In genomic region chr1:51148481-51149137, GRCm38 (mm10) we compare ENCODE assay signal across 9 mouse cellular contexts.
DNase-seq lines count a peak whose midpoint lies in the region; ATAC-seq lines count a peak whose summit lies in the region.
"Had no signal": no experiment of that assay in that cellular context is flagged by ENCODE, and none has a peak within 500 bp of the region (broad histone marks: within the 10 kb centered on the region; RNA-seq: fewer than 3 reads in every experiment).

No protein-coding gene starts in this region.

- H3K36me3 ChIP-seq in forebrain, embryonic 14.5 days (ENCODE audit: control insufficient read depth, insufficient read depth, low read length) = no peaks in the 10 kb centered on the region
- no peaks in the 10 kb centered on the region for H3K36me3 ChIP-seq in forebrain, embryonic 10.5 days (replicated peaks)
- H3K36me3 ChIP-seq in heart, embryonic 14.5 days (ENCODE audit: control insufficient read depth, insufficient read depth, low read length) = no peaks in the 10 kb centered on the region
- H3K36me3 ChIP-seq: limb, embryonic 12.5 days had no signal

- H3K9ac ChIP-seq in forebrain, embryonic 14.5 days (ENCODE audit: low read length) = no peak overlapping the region
- H3K9ac ChIP-seq in heart, embryonic 14.5 days (ENCODE audit: low read length) = no peak overlapping the region
- H3K9ac ChIP-seq: limb, embryonic 12.5 days had no signal

- H3K27me3 ChIP-seq in forebrain, embryonic 14.5 days (replicated peaks; ENCODE audit: control insufficient read depth, insufficient read depth, low read length) = no peaks in the 10 kb centered on the region
- H3K27me3 ChIP-seq in forebrain, embryonic 10.5 days (ENCODE audit: poor library complexity, severe bottlenecking) = no peaks in the 10 kb centered on the region
- no peaks in the 10 kb centered on the region for H3K27me3 ChIP-seq in heart, embryonic 14.5 days (ENCODE audit: control insufficient read depth, insufficient read depth, low read length)
- H3K27me3 ChIP-seq: limb, embryonic 12.5 days had no signal

- no peaks in the 10 kb centered on the region for H3K9me3 ChIP-seq in forebrain, embryonic 14.5 days (replicated peaks; ENCODE audit: control insufficient read depth, low read length)
- no peaks in the 10 kb centered on the region for H3K9me3 ChIP-seq in forebrain, embryonic 10.5 days
- H3K9me3 ChIP-seq in heart, embryonic 14.5 days (ENCODE audit: control insufficient read depth, low read length) = no peaks in the 10 kb centered on the region
- H3K9me3 ChIP-seq: limb, embryonic 12.5 days had no signal

- H3K4me1 ChIP-seq in forebrain, embryonic 14.5 days (ENCODE audit: control insufficient read depth, insufficient read depth, low read length) = no peaks in the 10 kb centered on the region
- peaks cover 18% of the 10 kb centered on the region for H3K4me1 ChIP-seq in forebrain, embryonic 10.5 days
- peaks cover 12 to 35% of the 10 kb centered on the region in 2 experiments for H3K4me1 ChIP-seq in heart, embryonic 14.5 days (ENCODE audit: control insufficient read depth in 2 of 2, insufficient read depth in 2 of 2, low read length in 2 of 2)

- no peak overlapping the region for H3K4me3 ChIP-seq in forebrain, embryonic 14.5 days (ENCODE audit: low read depth, low read length)
- no peak overlapping the region for H3K4me3 ChIP-seq in forebrain, embryonic 10.5 days
- H3K4me3 ChIP-seq in heart, embryonic 14.5 days (ENCODE audit: control insufficient read depth in 1 of 2, insufficient read depth in 1 of 2, low read depth in 1 of 2, low read length in 2 of 2) = no peak overlapping the region
- H3K4me3 ChIP-seq: limb, embryonic 12.5 days had no signal

- no peak overlapping the region for H3K27ac ChIP-seq in forebrain, embryonic 14.5 days (ENCODE audit: low read depth, low read length)
- H3K27ac ChIP-seq in forebrain, embryonic 10.5 days = no peak overlapping the region
- peak overlapping the region; percentile 48 to 57 for H3K27ac ChIP-seq in heart, embryonic 14.5 days (replicated peaks in 1 of 2; ENCODE audit: control insufficient read depth in 1 of 2, insufficient read depth in 1 of 2, low read depth in 2 of 2, low read length in 2 of 2)
- H3K27ac ChIP-seq: limb, embryonic 12.5 days had no signal

- H3K4me2 ChIP-seq in forebrain, embryonic 14.5 days (ENCODE audit: low read length) = no peak overlapping the region
- no peak overlapping the region for H3K4me2 ChIP-seq in heart, embryonic 14.5 days (ENCODE audit: low read length)
- H3K4me2 ChIP-seq: limb, embryonic 12.5 days had no signal

- no peak for DNase-seq in forebrain, embryonic 14.5 days (ENCODE audit: low spot score)
- DNase-seq in forebrain, embryonic 10.5 days (ENCODE audit: extremely low spot score, low spot score) = no peak
- DNase-seq in NIH3T3 (ENCODE audit: low read depth) = peak; percentile 32
- peak; percentile 52 for DNase-seq in lung, postnatal 10 days
- DNase-seq in testis, postnatal 10 days (ENCODE audit: low spot score) = no peak
- no peak for DNase-seq in urinary bladder, adult 18-20 months (ENCODE audit: low spot score in 2 of 2)
- DNase-seq in layer of hippocampus, postnatal 25 days (ENCODE audit: extremely low spot score in 1 of 2, low spot score in 1 of 2) = no peak

- ATAC-seq in forebrain, embryonic 14.5 days = peak; percentile 46; the same call in 1 of the 2 replicates
- ATAC-seq in heart, embryonic 14.5 days (ENCODE audit: insufficient number of reproducible peaks, insufficient read depth, low FRiP score, low read depth) = no peak

- 80% methylated on average over 9 of the region's 9 CpGs for WGBS in forebrain, embryonic 14.5 days
- WGBS in forebrain, embryonic 10.5 days = 79% methylated on average over 9 of the region's 9 CpGs
- 27% methylated on average over 9 of the region's 9 CpGs for WGBS in heart, embryonic 14.5 days

Comparison
In these comparisons a context has a peak if more than half of its experiments do, and no peak if none do; other contexts are left out.
1. DNase-seq: peak in NIH3T3 (single experiment) and lung, postnatal 10 days (single experiment); none in forebrain, embryonic 14.5 days (single experiment), forebrain, embryonic 10.5 days (single experiment), testis, postnatal 10 days (single experiment), urinary bladder, adult 18-20 months (0 of 2) and layer of hippocampus, postnatal 25 days (0 of 2).
2. H3K27ac ChIP-seq: peak in heart, embryonic 14.5 days (2 of 2); none in forebrain, embryonic 14.5 days (single experiment) and forebrain, embryonic 10.5 days (single experiment).